In the genomic region with DNA sequence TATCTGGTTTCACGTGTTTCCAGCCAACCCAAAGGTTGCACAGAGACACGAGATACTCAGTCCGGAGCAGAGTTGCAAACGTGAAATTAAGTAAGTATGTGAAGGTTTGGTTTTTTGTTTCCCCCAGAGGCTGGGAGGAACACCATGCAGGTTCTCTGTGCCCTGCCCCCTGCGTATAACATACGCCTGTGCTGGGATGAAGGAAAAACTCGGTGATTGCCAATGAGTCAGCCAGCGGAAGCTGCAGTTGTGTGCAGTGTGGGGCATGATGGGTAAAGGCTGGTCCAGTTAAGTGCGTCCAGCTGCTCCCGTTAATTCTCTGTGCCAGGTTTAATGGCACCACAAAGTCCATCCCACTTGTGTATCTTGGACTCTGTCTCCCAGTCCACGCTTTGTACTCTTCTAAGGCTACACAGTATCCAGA, we compare ENCODE assay signal across 9 mouse cellular contexts. TPM values are rescaled to one million over a fixed set of nuclear protein-coding genes. Genes with fewer than 3 reads are reported as not detected.
A peak's percentile ranks its signal among the peaks of the same experiment; 100 is the strongest.
DNase-seq lines count a peak whose midpoint lies in the region; ATAC-seq lines count a peak whose summit lies in the region.
"Had no signal": no experiment of that assay in that cellular context is flagged by ENCODE, and none has a peak within 500 bp of the region (broad histone marks: within the 10 kb centered on the region; RNA-seq: fewer than 3 reads in every experiment).

No protein-coding gene starts in this region.

- H3K9me3 ChIP-seq in kidney, embryonic 14.5 days (ENCODE audit: control insufficient read depth, low read length), result peaks cover 3% of the 10 kb centered on the region; the same call in 1 of the 2 replicates
- peaks cover 4% of the 10 kb centered on the region for H3K9me3 ChIP-seq in embryonic facial prominence, embryonic 14.5 days (ENCODE audit: control insufficient read depth, low read length)
- no peaks in the 10 kb centered on the region for H3K9me3 ChIP-seq in hindbrain, embryonic 16.5 days (ENCODE audit: control insufficient read depth, low read length)
- H3K9me3 ChIP-seq in liver, embryonic 11.5 days (ENCODE audit: control insufficient read depth, low read length), result no peaks in the 10 kb centered on the region

- H3K36me3 ChIP-seq in kidney, embryonic 14.5 days (ENCODE audit: control insufficient read depth, insufficient read depth, low read length), result no peaks in the 10 kb centered on the region
- no peaks in the 10 kb centered on the region for H3K36me3 ChIP-seq in embryonic facial prominence, embryonic 14.5 days (ENCODE audit: control insufficient read depth, insufficient read depth, low read length)
- no peaks in the 10 kb centered on the region for H3K36me3 ChIP-seq in hindbrain, embryonic 16.5 days (ENCODE audit: control insufficient read depth, insufficient read depth, low read length)
- no peaks in the 10 kb centered on the region for H3K36me3 ChIP-seq in liver, embryonic 11.5 days (ENCODE audit: control insufficient read depth, insufficient read depth, low read length)

- no peak for ATAC-seq in kidney, embryonic 14.5 days (ENCODE audit: low FRiP score, low TSS enrichment)
- ATAC-seq in embryonic facial prominence, embryonic 14.5 days (ENCODE audit: low read depth), result no peak
- 0 out of 2 replicates have a peak, but pooled peaks have one; percentile 37 for ATAC-seq in hindbrain, embryonic 16.5 days
- peak; percentile 44 for ATAC-seq in liver, embryonic 11.5 days (replicated peaks; ENCODE audit: low FRiP score)

- peaks cover 5% of the 10 kb centered on the region; the same call in 1 of the 2 replicates for H3K4me1 ChIP-seq in kidney, embryonic 14.5 days (ENCODE audit: control insufficient read depth, insufficient read depth, low read length)
- no peaks in the 10 kb centered on the region for H3K4me1 ChIP-seq in embryonic facial prominence, embryonic 14.5 days (ENCODE audit: control insufficient read depth, insufficient read depth, low read length)
- peaks cover 6% of the 10 kb centered on the region; the same call in 1 of the 2 replicates for H3K4me1 ChIP-seq in hindbrain, embryonic 16.5 days (ENCODE audit: control insufficient read depth, insufficient read depth, low read depth, low read length)
- H3K4me1 ChIP-seq in liver, embryonic 11.5 days (replicated peaks; ENCODE audit: control insufficient read depth, insufficient read depth, low read length), result peaks cover 24% of the 10 kb centered on the region

- DNase-seq in kidney, adult 11 months, result peak; percentile 75
- no peak for DNase-seq in embryonic facial prominence, embryonic 14.5 days (ENCODE audit: low spot score)
- no peak for DNase-seq in liver, embryonic 11.5 days (ENCODE audit: low spot score)
- DNase-seq in left cerebral cortex, adult 11 months (ENCODE audit: low spot score), result no peak
- no peak for DNase-seq in spleen, adult 18-20 months
- DNase-seq in embryo, embryonic 11 days, result no peak

- H3K9ac ChIP-seq in kidney, embryonic 14.5 days (ENCODE audit: low read depth, low read length), result no peak overlapping the region
- no peak overlapping the region for H3K9ac ChIP-seq in embryonic facial prominence, embryonic 14.5 days (ENCODE audit: low read depth, low read length)
- no peak overlapping the region for H3K9ac ChIP-seq in hindbrain, embryonic 16.5 days (ENCODE audit: low read depth, low read length)
- peak overlapping the region; percentile 68 for H3K9ac ChIP-seq in liver, embryonic 11.5 days (ENCODE audit: low read depth, low read length)

- WGBS in kidney, embryonic 14.5 days, result 69% methylated on average over 11 of the region's 11 CpGs
- WGBS in embryonic facial prominence, embryonic 14.5 days, result 57% methylated on average over 11 of the region's 11 CpGs
- 48% methylated on average over 11 of the region's 11 CpGs for WGBS in hindbrain, embryonic 16.5 days
- WGBS in liver, embryonic 11.5 days, result 48% methylated on average over 11 of the region's 11 CpGs

- no peak overlapping the region; the same call in 1 of the 2 replicates for H3K4me2 ChIP-seq in kidney, embryonic 14.5 days (replicated peaks; ENCODE audit: low read depth, low read length)
- peak overlapping the region; percentile 15; the same call in 1 of the 2 replicates for H3K4me2 ChIP-seq in embryonic facial prominence, embryonic 14.5 days (ENCODE audit: low read depth, low read length)
- peak overlapping the region; percentile 38 for H3K4me2 ChIP-seq in hindbrain, embryonic 16.5 days (ENCODE audit: low read length)
- peak overlapping the region; percentile 91 for H3K4me2 ChIP-seq in liver, embryonic 11.5 days

- no peak overlapping the region for H3K27ac ChIP-seq in kidney, embryonic 14.5 days (ENCODE audit: low read depth, low read length)
- H3K27ac ChIP-seq in embryonic facial prominence, embryonic 14.5 days (replicated peaks; ENCODE audit: low read depth, low read length), result no peak overlapping the region; the same call in 1 of the 2 replicates
- no peak overlapping the region; the same call in 1 of the 2 replicates for H3K27ac ChIP-seq in hindbrain, embryonic 16.5 days (ENCODE audit: low read depth, low read length)
- peak overlapping the region; percentile 84 for H3K27ac ChIP-seq in liver, embryonic 11.5 days (ENCODE audit: low read depth, low read length)

- H3K27me3 ChIP-seq in kidney, embryonic 14.5 days (ENCODE audit: control insufficient read depth, insufficient read depth, low read length), result no peaks in the 10 kb centered on the region
- no peaks in the 10 kb centered on the region for H3K27me3 ChIP-seq in embryonic facial prominence, embryonic 14.5 days (replicated peaks; ENCODE audit: control insufficient read depth, insufficient read depth, low read length)
- H3K27me3 ChIP-seq in hindbrain, embryonic 16.5 days (replicated peaks; ENCODE audit: control insufficient read depth, insufficient read depth, low read length), result 0 out of 2 replicates have a peak, but pooled peaks cover 2% of the 10 kb centered on the region
- no peaks in the 10 kb centered on the region for H3K27me3 ChIP-seq in liver, embryonic 11.5 days (replicated peaks; ENCODE audit: control insufficient read depth, insufficient read depth, low read length)

- H3K4me3 ChIP-seq in kidney, embryonic 14.5 days (ENCODE audit: low read length), result no peak overlapping the region
- no peak overlapping the region for H3K4me3 ChIP-seq in embryonic facial prominence, embryonic 14.5 days (ENCODE audit: low read depth, low read length)
- H3K4me3 ChIP-seq in hindbrain, embryonic 16.5 days (ENCODE audit: low read length), result no peak overlapping the region
- H3K4me3 ChIP-seq in liver, embryonic 11.5 days (ENCODE audit: low read depth, low read length), result peak overlapping the region; percentile 75
- H3K4me3 ChIP-seq: myocyte had no signal

RNA-seq across cellular contexts. Expression of gene St3gal6, which starts 4.4 kb away (rescaled TPM):
- 46.9 and 56.9 TPM in 2 replicates for polyA plus RNA-seq in kidney, embryonic 14.5 days (2014; fragmentation: Nextera tagmentation; extraction: Ambion mirVana)
- polyA plus RNA-seq in embryonic facial prominence, embryonic 14.5 days (2014; fragmentation: Nextera tagmentation; extraction: Ambion mirVana), result 12.8 and 14.0 TPM in 2 replicates
- 17.7 TPM in 2 replicates for polyA plus RNA-seq in hindbrain, embryonic 16.5 days (2015; fragmentation: Nextera tagmentation; extraction: Ambion mirVana)
- polyA plus RNA-seq in liver, embryonic 11.5 days (2014; fragmentation: Nextera tagmentation; extraction: Ambion mirVana), result 66.0 and 67.9 TPM in 2 replicates

Comparison
In these comparisons a context has a peak if more than half of its experiments do, and no peak if none do; other contexts are left out.
1. ATAC-seq: peak in hindbrain, embryonic 16.5 days (single experiment) and liver, embryonic 11.5 days (single experiment); none in kidney, embryonic 14.5 days (single experiment) and embryonic facial prominence, embryonic 14.5 days (single experiment).